Mouse (Mus musculus): ENCODE measurements around the gene Asb6. TPM values are rescaled to one million over a fixed set of nuclear protein-coding genes. Genes with fewer than 3 reads are reported as not detected.
A peak's percentile ranks its signal among the peaks of the same experiment; 100 is the strongest.

Asb6 gene
- polyA plus RNA-seq, 1 experiment from 2014 or later = 59.4 TPM

DNA sequence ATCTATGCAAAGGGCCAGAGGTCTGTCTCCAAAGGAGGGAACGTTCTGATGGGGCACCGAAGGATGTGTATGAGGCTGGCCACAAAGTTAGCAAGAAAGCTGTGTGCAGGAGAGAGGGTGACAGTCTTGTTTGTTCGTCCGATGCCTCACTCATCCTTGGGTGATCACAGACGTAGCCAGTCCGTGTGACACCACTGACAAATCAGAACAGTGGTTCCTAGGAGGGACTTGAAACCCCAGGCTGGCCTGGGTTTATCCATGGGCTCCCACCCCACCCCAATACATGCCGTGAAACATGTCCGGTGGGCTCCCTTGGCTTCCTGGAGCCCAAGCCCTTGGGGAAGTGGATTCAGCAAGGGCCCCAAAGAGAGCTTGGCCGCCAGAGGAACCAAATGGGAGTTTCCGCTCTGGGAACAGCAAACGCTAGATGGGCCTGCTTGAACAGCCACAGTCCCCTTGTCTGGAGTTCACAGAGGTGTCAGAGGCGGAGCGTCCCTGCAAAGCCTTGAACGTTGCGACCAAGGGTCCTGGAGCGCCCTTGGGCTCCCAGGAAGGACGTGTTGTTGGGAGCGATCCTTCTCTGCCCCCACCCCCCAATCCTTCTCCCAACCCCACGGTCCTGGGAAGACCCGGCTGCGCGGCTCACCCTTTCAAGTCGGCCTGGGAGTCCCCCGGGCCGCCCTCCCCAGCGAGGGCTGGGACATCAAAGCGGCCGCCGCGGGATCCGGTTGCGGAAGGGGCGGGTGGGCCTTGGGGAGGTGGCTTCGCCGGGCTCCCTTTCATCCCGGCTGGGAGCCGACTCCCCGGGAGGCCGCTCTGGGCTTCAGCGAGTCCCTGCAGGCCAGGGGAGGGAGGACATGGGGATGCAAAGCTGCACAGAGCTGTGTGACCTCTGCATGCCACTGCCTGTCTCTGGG lies 45.8 kb downstream of the Asb6 start:
- WGBS = 5% methylated on average over 40 of the region's 40 CpGs
- H3K27ac ChIP-seq = peak overlapping the region; percentile 91
- peak; percentile 90 for DNase-seq (ENCODE audit: low spot score)
- H3K27me3 ChIP-seq (ENCODE audit: low read depth, poor library complexity, severe bottlenecking) = no peaks in the 10 kb centered on the region
- peak overlapping the region; percentile 50 for H3K4me3 ChIP-seq
- H3K4me1 ChIP-seq = peaks cover 58% of the 10 kb centered on the region
- no peaks in the 10 kb centered on the region for H3K9me3 ChIP-seq (replicated peaks)
- no peaks in the 10 kb centered on the region for H3K36me3 ChIP-seq

DNA sequence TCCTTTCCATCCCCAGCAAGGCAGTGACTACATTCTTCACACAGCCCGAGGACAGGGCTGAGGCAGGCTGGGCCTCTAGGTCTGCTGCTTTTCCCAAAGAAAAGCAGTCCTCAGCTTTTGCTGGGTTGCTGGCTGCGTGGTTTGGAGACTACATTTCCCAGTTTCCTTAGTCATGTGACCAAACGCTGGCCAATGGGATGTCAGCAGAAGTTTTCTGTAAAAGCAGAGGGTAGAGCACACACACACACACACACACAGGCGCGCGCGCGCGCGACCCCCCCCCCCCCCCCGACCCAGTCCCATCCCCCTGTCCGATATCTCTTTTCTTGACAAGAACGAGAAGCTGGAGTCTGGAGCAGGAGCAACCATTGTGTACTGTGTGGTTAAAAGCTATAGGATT lies 46.8 kb downstream of the Asb6 start:
- Histone ChIP-seq H3K4me3 (peak overlapping the region; percentile 50), H3K36me3 (no peaks in the 10 kb centered on the region), H3K27me3 (ENCODE audit: low read depth, poor library complexity, severe bottlenecking) (no peaks in the 10 kb centered on the region), H3K4me1 (peaks cover 68% of the 10 kb centered on the region), H3K9me3 (replicated peaks) (no peaks in the 10 kb centered on the region), H3K27ac (peak overlapping the region; percentile 91)
- DNase-seq (ENCODE audit: low spot score) = peak; percentile 83
- 2% methylated on average over 13 of the region's 13 CpGs for WGBS

DNA sequence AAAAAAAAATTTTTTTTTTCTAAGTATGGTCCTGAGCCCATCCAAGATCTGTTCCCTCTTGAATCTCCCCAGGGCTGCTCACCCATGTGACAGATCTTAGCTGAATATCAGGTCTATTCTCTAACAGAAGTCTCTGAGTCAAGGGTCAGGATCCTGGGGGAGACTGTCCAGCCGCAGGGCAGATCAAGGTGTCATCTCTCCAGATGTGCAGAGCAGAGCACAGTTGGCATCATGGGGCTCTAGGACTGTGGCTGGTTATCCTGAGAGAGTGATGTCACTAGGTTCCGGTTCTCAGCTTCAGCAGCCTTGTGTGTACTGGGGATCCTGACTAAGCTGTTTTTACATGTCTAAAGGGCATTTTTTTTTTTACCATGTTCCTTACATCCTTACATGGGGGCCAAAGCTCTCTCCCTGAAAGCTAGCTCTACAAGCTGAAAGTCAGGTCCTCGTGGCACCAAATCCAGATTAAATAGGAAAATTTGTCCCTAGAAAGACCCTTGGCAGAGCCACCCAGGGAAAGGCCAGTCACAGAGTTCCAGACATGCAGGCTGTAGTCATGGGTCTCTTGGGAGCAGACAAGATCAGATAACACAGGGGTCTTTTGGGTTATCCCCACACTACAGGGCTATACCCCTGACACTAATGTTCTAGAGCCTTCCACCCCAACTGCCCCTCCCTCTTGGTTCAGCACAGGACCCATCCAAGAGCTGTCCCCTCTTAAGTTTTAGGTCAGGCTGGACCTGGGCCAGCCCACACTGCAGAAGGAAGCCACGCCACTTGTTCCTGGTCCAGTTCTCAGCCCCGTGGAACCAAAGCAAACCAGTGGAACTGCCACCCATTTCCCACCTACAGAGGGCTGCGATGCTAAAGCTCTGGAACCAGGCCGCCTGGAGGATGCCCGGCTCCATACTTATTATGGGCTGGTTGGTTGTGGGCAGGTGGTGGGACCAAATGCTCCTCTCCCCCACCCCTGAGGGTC lies 47.5 kb downstream of the Asb6 start:
- Histone ChIP-seq H3K27ac (peak overlapping the region; percentile 91), H3K27me3 (ENCODE audit: low read depth, poor library complexity, severe bottlenecking) (no peaks in the 10 kb centered on the region), H3K9me3 (replicated peaks) (no peaks in the 10 kb centered on the region), H3K4me1 (peaks cover 72% of the 10 kb centered on the region), H3K36me3 (no peaks in the 10 kb centered on the region), H3K4me3 (peak overlapping the region; percentile 50)
- 73% methylated on average over 8 of the region's 8 CpGs for WGBS
- no peak for DNase-seq (ENCODE audit: low spot score)

DNA sequence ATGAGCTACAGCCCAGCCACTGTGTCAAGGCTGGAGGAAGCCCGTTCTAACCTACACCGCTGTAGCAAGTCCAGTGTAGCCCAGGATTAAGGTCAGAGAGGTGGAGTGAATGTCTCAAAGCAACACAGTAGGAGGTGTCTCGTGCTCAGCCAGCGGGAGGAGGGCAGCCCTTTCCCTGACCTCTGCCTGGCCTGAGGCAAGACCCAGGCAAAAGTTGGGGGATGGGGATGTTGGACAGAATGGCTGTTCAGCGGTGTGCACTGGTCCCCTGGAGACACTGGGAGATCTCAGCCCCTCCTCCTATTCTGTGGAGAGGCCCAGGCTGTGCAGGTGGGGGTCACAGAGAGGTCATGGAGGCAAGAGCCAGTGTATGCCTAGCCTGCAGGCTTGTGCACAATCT lies 50.9 kb downstream of the Asb6 start:
- no peak for DNase-seq (ENCODE audit: low spot score)
- 2% methylated on average over 5 of the region's 5 CpGs for WGBS
- Histone ChIP-seq H3K27ac (peak overlapping the region; percentile 75), H3K4me1 (peaks cover 47% of the 10 kb centered on the region), H3K9me3 (replicated peaks) (no peaks in the 10 kb centered on the region), H3K4me3 (no peak overlapping the region), H3K36me3 (no peaks in the 10 kb centered on the region), H3K27me3 (ENCODE audit: low read depth, poor library complexity, severe bottlenecking) (no peaks in the 10 kb centered on the region)

DNA sequence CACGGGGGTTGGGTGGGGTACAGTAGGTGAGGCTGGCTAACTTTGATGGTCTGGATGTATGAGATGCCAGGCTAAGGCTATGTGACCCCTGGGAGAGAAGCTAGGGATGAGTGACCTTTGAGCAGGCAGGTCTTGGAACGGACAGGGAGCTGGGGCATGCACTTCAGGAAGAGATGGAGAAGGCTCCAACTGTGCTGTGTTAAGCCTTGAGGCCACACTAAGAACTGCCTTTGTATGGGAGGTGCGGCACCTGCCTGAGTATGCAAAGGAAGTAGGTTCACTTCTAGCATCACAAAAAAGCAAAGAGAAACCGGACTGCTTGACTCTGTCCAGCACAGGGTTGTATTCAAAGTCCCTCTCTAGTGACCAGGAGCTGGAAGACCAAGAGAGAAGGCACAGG lies 51.9 kb downstream of the Asb6 start:
- WGBS = 77% methylated on average over 4 of the region's 4 CpGs

DNA sequence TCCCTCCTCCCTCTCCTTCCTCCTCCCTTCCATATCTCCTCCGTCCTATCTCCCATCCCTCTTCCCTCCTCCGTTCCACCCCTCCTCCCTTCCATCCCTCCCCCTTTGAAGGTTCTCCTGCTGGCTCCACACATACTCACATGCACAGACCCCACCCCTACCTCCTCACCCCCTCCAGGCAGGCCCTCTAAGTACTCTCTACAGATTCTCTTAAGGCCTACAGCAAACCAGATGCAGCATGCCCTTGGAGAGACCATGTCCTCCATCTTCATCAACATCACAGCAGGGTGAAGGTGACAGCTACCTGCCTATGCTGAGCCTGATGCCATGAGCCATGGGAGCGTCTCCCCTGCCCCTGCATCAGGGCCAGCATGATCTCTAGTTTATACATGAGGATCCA lies 52.9 kb downstream of the Asb6 start:
- Histone ChIP-seq H3K4me1 (peaks cover 49% of the 10 kb centered on the region), H3K36me3 (no peaks in the 10 kb centered on the region), H3K27ac (peak overlapping the region; percentile 10; the same call in 1 of the 2 replicates), H3K27me3 (ENCODE audit: low read depth, poor library complexity, severe bottlenecking) (no peaks in the 10 kb centered on the region), H3K9me3 (replicated peaks) (no peaks in the 10 kb centered on the region), H3K4me3 (no peak overlapping the region)
- DNase-seq (ENCODE audit: low spot score) = no peak
- 73% methylated on average over 3 of the region's 3 CpGs for WGBS

More for the DNA sequence above, 51.9 kb downstream of the Asb6 start:
- Histone ChIP-seq H3K4me3 (no peak overlapping the region), H3K36me3 (no peaks in the 10 kb centered on the region), H3K4me1 (peaks cover 43% of the 10 kb centered on the region), H3K9me3 (replicated peaks) (no peaks in the 10 kb centered on the region), H3K27ac (0 out of 2 replicates have a peak overlapping the region, but pooled peaks have one; percentile 75), H3K27me3 (ENCODE audit: low read depth, poor library complexity, severe bottlenecking) (no peaks in the 10 kb centered on the region)
- no peak for DNase-seq (ENCODE audit: low spot score)

DNA sequence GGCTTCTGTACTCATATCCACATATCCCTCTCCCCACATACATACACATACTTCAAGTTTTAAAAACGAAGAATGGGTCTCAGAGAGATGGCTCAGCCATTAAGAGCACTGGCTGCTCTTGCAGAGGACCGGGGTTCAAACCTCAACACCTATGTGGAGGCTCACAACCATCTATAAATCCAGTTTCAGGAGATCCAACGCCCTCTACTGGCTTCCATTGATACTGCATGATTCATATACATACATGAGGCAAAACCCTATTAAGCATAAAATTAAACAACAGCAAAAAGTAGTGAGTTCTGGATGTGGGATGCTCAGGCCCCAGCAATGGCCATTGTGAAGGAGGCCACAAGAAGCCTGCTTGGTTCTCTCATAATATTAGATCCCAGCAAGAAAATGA lies 54.2 kb downstream of the Asb6 start:
- WGBS = 53% methylated on average over 3 of the region's 3 CpGs
- H3K4me3 ChIP-seq = no peak overlapping the region
- no peaks in the 10 kb centered on the region for H3K9me3 ChIP-seq (replicated peaks)
- peaks cover 63% of the 10 kb centered on the region for H3K4me1 ChIP-seq
- H3K36me3 ChIP-seq = no peaks in the 10 kb centered on the region
- H3K27me3 ChIP-seq (ENCODE audit: low read depth, poor library complexity, severe bottlenecking) = no peaks in the 10 kb centered on the region
- DNase-seq (ENCODE audit: low spot score) = no peak
- H3K27ac ChIP-seq = 0 out of 2 replicates have a peak overlapping the region, but pooled peaks have one; percentile 1

DNA sequence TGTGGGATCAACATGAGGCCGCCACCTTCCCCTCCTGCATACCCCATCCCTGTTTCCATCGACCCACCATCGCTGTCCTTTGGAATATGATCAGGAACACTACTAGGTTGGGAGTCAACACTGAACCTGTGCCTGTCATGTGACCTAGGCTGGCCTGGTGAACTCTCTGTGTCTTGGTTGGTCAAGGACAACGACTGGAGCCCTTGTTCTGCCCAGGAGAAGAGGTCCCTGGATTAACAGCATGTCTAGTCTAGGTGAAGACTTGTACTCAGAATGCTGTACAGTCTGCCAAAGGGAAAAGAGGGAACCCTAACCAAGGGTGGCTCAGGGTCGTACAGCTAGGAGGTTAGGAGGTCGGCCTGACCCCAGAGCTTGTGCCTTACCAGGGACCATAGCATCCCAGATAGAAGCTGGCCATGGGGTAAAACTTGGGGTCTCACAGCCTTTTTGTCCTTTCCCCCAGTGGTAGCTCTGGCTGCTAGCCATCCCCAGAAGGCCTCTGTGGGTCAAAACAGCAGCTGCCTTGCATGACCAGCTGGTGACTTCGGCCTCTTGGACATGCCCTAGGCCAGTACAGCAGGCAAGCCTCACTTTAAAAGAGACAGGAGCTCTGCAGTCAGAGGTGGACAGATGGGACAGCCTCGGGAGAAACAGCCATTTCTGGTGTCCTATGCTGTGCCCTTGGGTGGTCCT lies 56.7 kb downstream of the Asb6 start:
- DNase-seq (ENCODE audit: low spot score) = no peak
- Histone ChIP-seq H3K9me3 (replicated peaks) (no peaks in the 10 kb centered on the region), H3K4me3 (no peak overlapping the region), H3K36me3 (no peaks in the 10 kb centered on the region), H3K27me3 (ENCODE audit: low read depth, poor library complexity, severe bottlenecking) (no peaks in the 10 kb centered on the region), H3K27ac (peak overlapping the region; percentile 84), H3K4me1 (peaks cover 52% of the 10 kb centered on the region)
- WGBS = 83% methylated on average over 8 of the region's 8 CpGs

Other genes with a start within 250 kb of the Asb6 start
- gene Cstad, start 235.3 kb downstream of the Asb6 start, polyA plus RNA-seq (2016; fragmentation: Nextera tagmentation; extraction: Ambion mirVana) = 0.55 and 0.95 TPM in 2 replicates
- 2.1 and 4.0 TPM in 2 replicates for gene 1700001O22Rik, start 26.7 kb downstream of the Asb6 start, polyA plus RNA-seq (2016; fragmentation: Nextera tagmentation; extraction: Ambion mirVana)
- gene Ntmt1, start 22.5 kb downstream of the Asb6 start, polyA plus RNA-seq (2016; fragmentation: Nextera tagmentation; extraction: Ambion mirVana) = 138 and 141 TPM in 2 replicates
- 111 and 140 TPM in 2 replicates for gene Prrx2, start 4.6 kb upstream of the Asb6 start, polyA plus RNA-seq (2016; fragmentation: Nextera tagmentation; extraction: Ambion mirVana)
- 10.1 and 11.8 TPM in 2 replicates for gene Ptges, start 99.5 kb upstream of the Asb6 start, polyA plus RNA-seq (2016; fragmentation: Nextera tagmentation; extraction: Ambion mirVana)
- 26.7 and 27.6 TPM in 2 replicates for gene Tor1b, start 122.6 kb upstream of the Asb6 start, polyA plus RNA-seq (2016; fragmentation: Nextera tagmentation; extraction: Ambion mirVana)
- 76.7 and 77.7 TPM in 2 replicates for gene Tor1a, start 137.6 kb upstream of the Asb6 start, polyA plus RNA-seq (2016; fragmentation: Nextera tagmentation; extraction: Ambion mirVana)
- gene BC005624, start 151.9 kb upstream of the Asb6 start, polyA plus RNA-seq (2016; fragmentation: Nextera tagmentation; extraction: Ambion mirVana) = 47.1 and 50.5 TPM in 2 replicates
- 10.9 and 18.1 TPM in 2 replicates for gene Usp20, start 151.9 kb upstream of the Asb6 start, polyA plus RNA-seq (2016; fragmentation: Nextera tagmentation; extraction: Ambion mirVana)